Mouse (Mus musculus): Measurements from ENCODE around the gene Zfp420. TPM values are rescaled to one million over a fixed set of nuclear protein-coding genes. Genes with fewer than 3 reads are reported as not detected.

The Zfp420 gene
- 0.69 and 0.92 TPM in 2 replicates for polyA plus RNA-seq (2012; rRNA removed)
- polyA plus RNA-seq (2014; fragmentation: Nextera tagmentation; extraction: Ambion mirVana): 0.66 and 1.0 TPM in 2 replicates

GRCm38 (mm10) chr7:29859532-29860517 is at the start of gene Zfp420:
TSS of gene Zfp420 (plus strand) at chr7:29859979.
- no peak within 1 kb of the TSS for H3K27ac ChIP-seq
- peak; percentile 45 for TF ChIP-seq CTCF (IDR thresholded peaks at IDR 0.05; ENCODE audit: low read depth)
- TF ChIP-seq EP300 (IDR thresholded peaks at IDR 0.05; ENCODE audit: low read depth): no peak
- no peaks in the 10 kb centered on the region for H3K27me3 ChIP-seq (ENCODE audit: control insufficient read depth, insufficient read depth, low read length)
- H3K36me3 ChIP-seq (replicated peaks; ENCODE audit: control insufficient read depth, insufficient read depth, low read depth): no peaks in the 10 kb centered on the region
- WGBS (ENCODE audit: insufficient replicate concordance): 5% methylated on average over 32 of the region's 32 CpGs
- peak within 1 kb of the TSS; percentile 68 for H3K4me2 ChIP-seq (ENCODE audit: low read depth)
- peak; percentile 91 for ATAC-seq (ENCODE audit: insufficient read depth)
- peak within 1 kb of the TSS; percentile 54 for H3K9ac ChIP-seq (replicated peaks)
- DNase-seq (ENCODE audit: low read depth in 3 of 3, low spot score in 3 of 3): peak; percentile 64 to 67 (median 66)
- H3K4me3 ChIP-seq (ENCODE audit: insufficient read depth in 1 of 2, low read depth in 2 of 2, low read length in 2 of 2): peak within 1 kb of the TSS; percentile 58 to 96
- H3K4me1 ChIP-seq (replicated peaks; ENCODE audit: control insufficient read depth in 2 of 2, insufficient read depth in 2 of 2, low read length in 1 of 2): peaks cover 0 to 6% of the 10 kb centered on the region in 2 experiments; a peak in 2 of 4 replicates
- no peaks in the 10 kb centered on the region for H3K9me3 ChIP-seq (ENCODE audit: control insufficient read depth, low read length)

- Histone ChIP-seq H3K27ac (no peak overlapping the region), H3K4me2 (ENCODE audit: low read depth) (no peak overlapping the region), H3K9ac (replicated peaks) (no peak overlapping the region), H3K4me1 (replicated peaks; ENCODE audit: control insufficient read depth in 2 of 2, insufficient read depth in 2 of 2, low read length in 1 of 2) (peaks cover 17 to 27% of the 10 kb centered on the region in 2 experiments), H3K4me3 (ENCODE audit: insufficient read depth in 1 of 2, low read depth in 2 of 2, low read length in 2 of 2) (no peak overlapping the region), H3K27me3 (ENCODE audit: control insufficient read depth, insufficient read depth, low read length) (no peaks in the 10 kb centered on the region), H3K9me3 (ENCODE audit: control insufficient read depth, low read length) (no peaks in the 10 kb centered on the region), H3K36me3 (replicated peaks; ENCODE audit: control insufficient read depth, insufficient read depth, low read depth) (no peaks in the 10 kb centered on the region)
- WGBS (ENCODE audit: insufficient replicate concordance): 68% methylated on average over 1 of the region's 1 CpGs
- TF ChIP-seq CTCF (IDR thresholded peaks at IDR 0.05; ENCODE audit: low read depth) (no peak), EP300 (IDR thresholded peaks at IDR 0.05; ENCODE audit: low read depth) (no peak)
- DNase-seq (ENCODE audit: low read depth in 3 of 3, low spot score in 3 of 3) (no peak), ATAC-seq (ENCODE audit: insufficient read depth) (no peak)
Measured at GRCm38 (mm10) chr7:29812244-29812643, 47.5 kb upstream of the Zfp420 start.

GRCm38 (mm10) chr7:29814381-29814780 is 45.4 kb upstream of the Zfp420 start:
- H3K27ac ChIP-seq: no peak overlapping the region
- WGBS (ENCODE audit: insufficient replicate concordance): 67% methylated on average over 2 of the region's 2 CpGs
- H3K9ac ChIP-seq (replicated peaks): no peak overlapping the region
- H3K9me3 ChIP-seq (ENCODE audit: control insufficient read depth, low read length): no peaks in the 10 kb centered on the region
- peak overlapping the region; percentile 83 for H3K4me2 ChIP-seq (ENCODE audit: low read depth)
- no peak for TF ChIP-seq EP300 (IDR thresholded peaks at IDR 0.05; ENCODE audit: low read depth)
- no peak for TF ChIP-seq CTCF (IDR thresholded peaks at IDR 0.05; ENCODE audit: low read depth)
- H3K4me3 ChIP-seq (ENCODE audit: insufficient read depth in 1 of 2, low read depth in 2 of 2, low read length in 2 of 2): no peak overlapping the region
- DNase-seq (ENCODE audit: low read depth in 3 of 3, low spot score in 3 of 3) (no peak), ATAC-seq (ENCODE audit: insufficient read depth) (no peak)
- peaks cover 18 to 31% of the 10 kb centered on the region in 2 experiments for H3K4me1 ChIP-seq (replicated peaks; ENCODE audit: control insufficient read depth in 2 of 2, insufficient read depth in 2 of 2, low read length in 1 of 2)
- no peaks in the 10 kb centered on the region for H3K27me3 ChIP-seq (ENCODE audit: control insufficient read depth, insufficient read depth, low read length)
- H3K36me3 ChIP-seq (replicated peaks; ENCODE audit: control insufficient read depth, insufficient read depth, low read depth): no peaks in the 10 kb centered on the region

- Histone ChIP-seq H3K27ac (no peak overlapping the region; the same call in 1 of the 2 replicates), H3K9ac (replicated peaks) (peak overlapping the region; percentile 61), H3K36me3 (replicated peaks; ENCODE audit: control insufficient read depth, insufficient read depth, low read depth) (no peaks in the 10 kb centered on the region), H3K27me3 (ENCODE audit: control insufficient read depth, insufficient read depth, low read length) (no peaks in the 10 kb centered on the region), H3K4me3 (ENCODE audit: insufficient read depth in 1 of 2, low read depth in 2 of 2, low read length in 2 of 2) (peak overlapping the region; percentile 72 to 93), H3K9me3 (ENCODE audit: control insufficient read depth, low read length) (no peaks in the 10 kb centered on the region), H3K4me2 (ENCODE audit: low read depth) (peak overlapping the region; percentile 83), H3K4me1 (replicated peaks; ENCODE audit: control insufficient read depth in 2 of 2, insufficient read depth in 2 of 2, low read length in 1 of 2) (peaks cover 19 to 34% of the 10 kb centered on the region in 2 experiments)
- WGBS (ENCODE audit: insufficient replicate concordance): 3% methylated on average over 12 of the region's 12 CpGs
- peak; percentile 40 for ATAC-seq (ENCODE audit: insufficient read depth)
- TF ChIP-seq EP300 (IDR thresholded peaks at IDR 0.05; ENCODE audit: low read depth): no peak
- TF ChIP-seq CTCF (IDR thresholded peaks at IDR 0.05; ENCODE audit: low read depth): no peak
- DNase-seq (ENCODE audit: low read depth in 3 of 3, low spot score in 3 of 3): no peak
Measured at GRCm38 (mm10) chr7:29815061-29815784, 44.6 kb upstream of the Zfp420 start.
